Mouse (Mus musculus) embryonic facial prominence, embryonic 11.5 days (tissue): ENCODE measurements around the gene Ptrh1. TPM values are rescaled to one million over a fixed set of nuclear protein-coding genes. Genes with fewer than 3 reads are reported as not detected.

Experiments used
- ATAC-seq: fragments of 200-750 bp; cut with Nextera tagmentation; replicated peaks from 2 replicates; pipeline ENCODE4 v1.8.0; 2017; ENCODE audit warnings: low read depth; ENCODE audit not compliant: insufficient number of reproducible peaks, low FRiP score, low TSS enrichment
- DNase-seq: peaks from one replicate; pipeline ENCODE4 v3.0.0-alpha.2; 2015; ENCODE audit warnings: low spot score
- H3K27ac ChIP-seq: fragments of 300-500 bp; sonication (generic); replicated peaks from 2 replicates; pipeline ENCODE4 v1.5.1; 2014; ENCODE audit warnings: mild to moderate bottlenecking, low read depth, low read length, control low read depth
- H3K27me3 ChIP-seq: fragments of 300-500 bp; sonication (generic); 2 replicates; pipeline ENCODE4 v1.6.1; 2014; ENCODE audit warnings: mild to moderate bottlenecking, low read length, moderate library complexity, mixed read lengths; ENCODE audit not compliant: control insufficient read depth, insufficient read depth
- H3K36me3 ChIP-seq: fragments of 300-500 bp; sonication (generic); replicated peaks from 2 replicates; pipeline ENCODE4 v1.6.1; 2014; ENCODE audit warnings: low read depth, mild to moderate bottlenecking, low read length, moderate library complexity, mixed read lengths; ENCODE audit not compliant: control insufficient read depth, insufficient read depth
- H3K4me1 ChIP-seq: fragments of 300-500 bp; sonication (generic); 2 replicates; pipeline ENCODE4 v1.6.1; 2014; ENCODE audit warnings: low read length, mixed read lengths; ENCODE audit not compliant: control insufficient read depth, insufficient read depth
- H3K4me2 ChIP-seq: fragments of 300-500 bp; sonication (generic); 2 replicates; pipeline ENCODE4 v1.6.1; 2014; ENCODE audit warnings: low read depth, mild to moderate bottlenecking, control low read depth, low read length, moderate library complexity
- H3K4me3 ChIP-seq: fragments of 300-500 bp; sonication (generic); 2 replicates; pipeline ENCODE4 v1.5.1; 2014; ENCODE audit warnings: low read depth, low read length, control low read depth
- H3K9ac ChIP-seq: fragments of 300-500 bp; sonication (generic); replicated peaks from 2 replicates; pipeline ENCODE4 v1.6.1; 2014; ENCODE audit warnings: mild to moderate bottlenecking, control low read depth, low read length
- H3K9me3 ChIP-seq: fragments of 300-500 bp; sonication (generic); replicated peaks from 2 replicates; pipeline ENCODE4 v1.6.1; 2016; ENCODE audit warnings: mild to moderate bottlenecking, low read length, inconsistent platforms, mixed read lengths; ENCODE audit not compliant: control insufficient read depth
- WGBS: fragments of 180-500 bp; shearing (Covaris S2); extraction: QIAGEN DNeasy Blood & Tissue Kit; methylation state at CpG from one replicate; pipeline ENCODE4 v1.1.7; 2014; 5-methylcytosine and 5-hydroxymethylcytosine counted together
- polyA plus RNA-seq: library from polyadenylated mRNA; unstranded; fragments of >200 nt; fragmentation: Nextera tagmentation; extraction: Ambion mirVana; gene quantifications from 2 replicates; pipeline ENCODE4 v1.2.1, GENCODE M21; 2014

The Ptrh1 gene
- polyA plus RNA-seq, 1 experiment from 2014 or later, result 3.8 TPM

DNA sequence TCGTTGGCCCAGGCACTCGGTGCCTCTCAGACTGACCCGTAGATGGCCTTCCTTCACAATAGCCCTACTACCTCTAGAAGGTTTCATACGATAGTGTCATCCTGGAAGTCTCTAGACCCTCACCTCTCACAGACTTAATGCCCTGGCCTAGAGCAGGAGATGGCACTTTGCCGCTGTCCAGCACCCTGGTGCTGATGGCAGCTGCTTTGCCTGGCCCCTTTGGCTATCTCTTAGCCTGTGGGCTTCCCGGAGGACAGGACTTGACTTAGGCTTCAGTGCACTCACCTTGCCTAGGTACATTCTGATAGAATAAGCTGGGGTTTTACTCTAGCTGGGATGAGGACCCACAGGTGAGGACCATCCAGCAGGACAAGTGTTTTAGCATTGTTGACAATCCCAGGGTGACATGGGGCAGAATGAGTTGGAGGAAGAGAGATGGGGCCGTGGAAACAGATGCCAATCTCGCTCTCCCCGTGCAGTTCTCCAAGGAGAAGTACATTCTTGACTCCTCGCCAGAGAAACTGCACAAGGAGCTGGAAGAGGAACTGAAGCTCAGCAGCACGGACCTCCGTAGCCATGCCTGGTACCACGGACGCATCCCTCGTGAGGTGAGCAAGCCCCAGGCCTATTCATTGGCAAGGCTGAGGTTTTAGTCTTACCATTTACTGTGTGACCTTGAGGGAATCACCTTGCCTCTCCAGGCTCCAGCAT is 31.2 kb upstream of the Ptrh1 start:
- DNase-seq, result no peak
- 77% methylated on average over 15 of the region's 15 CpGs for WGBS

DNA sequence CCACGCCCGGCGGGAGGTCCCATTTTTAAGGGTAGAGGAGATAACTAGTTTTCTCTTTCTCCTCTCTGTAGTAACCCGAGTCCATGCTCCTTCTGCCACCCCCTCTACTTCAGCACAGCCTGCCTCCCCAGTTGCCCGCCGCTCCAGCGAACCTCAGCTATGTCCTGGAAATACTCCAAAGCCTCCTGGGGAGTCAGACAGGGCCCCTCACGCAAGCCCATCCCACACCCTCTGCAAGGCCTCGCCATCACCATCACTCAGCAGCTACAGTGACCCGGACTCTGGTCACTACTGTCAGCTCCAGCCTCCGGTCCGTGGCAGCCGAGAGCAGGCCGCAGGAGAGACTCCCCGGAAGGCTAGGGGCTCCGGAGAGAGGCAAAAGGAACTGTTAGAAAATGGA is 26.5 kb upstream of the Ptrh1 start:
- Histone ChIP-seq H3K9me3 (no peaks in the 10 kb centered on the region), H3K36me3 (peaks cover 4% of the 10 kb centered on the region; the same call in 1 of the 2 replicates), H3K4me3 (no peak overlapping the region), H3K4me2 (no peak overlapping the region), H3K27me3 (no peaks in the 10 kb centered on the region), H3K9ac (no peak overlapping the region), H3K27ac (no peak overlapping the region), H3K4me1 (peaks cover 4% of the 10 kb centered on the region; the same call in 1 of the 2 replicates)
- no peak for DNase-seq
- no peak for ATAC-seq
- 91% methylated on average over 16 of the region's 16 CpGs for WGBS

More for the DNA sequence above, 31.2 kb upstream of the Ptrh1 start:
- H3K9ac ChIP-seq, result no peak overlapping the region
- H3K27ac ChIP-seq, result no peak overlapping the region
- H3K4me1 ChIP-seq, result peaks cover 9% of the 10 kb centered on the region
- peaks cover 10% of the 10 kb centered on the region for H3K27me3 ChIP-seq
- H3K36me3 ChIP-seq, result no peaks in the 10 kb centered on the region
- no peaks in the 10 kb centered on the region for H3K9me3 ChIP-seq
- no peak overlapping the region for H3K4me3 ChIP-seq
- no peak overlapping the region for H3K4me2 ChIP-seq
- ATAC-seq, result no peak

DNA sequence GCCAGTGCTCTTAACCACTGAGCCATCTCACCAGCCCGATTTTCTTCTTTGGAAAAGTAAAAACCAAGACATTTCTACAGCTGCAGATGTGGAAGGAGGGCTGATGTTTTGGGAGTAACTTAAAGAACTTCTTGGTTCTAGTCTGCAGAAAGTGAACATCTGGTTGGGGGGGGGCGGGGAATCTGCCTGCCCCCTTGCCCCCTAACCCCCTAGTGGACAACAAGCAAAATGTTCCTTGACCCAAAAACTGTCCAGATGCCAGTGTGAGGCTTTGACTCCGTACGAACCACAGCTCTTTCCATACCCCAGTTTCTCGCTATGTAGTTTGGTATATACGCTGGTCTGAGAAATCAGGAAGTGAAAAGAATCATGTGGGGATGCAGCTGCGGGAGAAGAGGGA is 25.4 kb upstream of the Ptrh1 start:
- DNase-seq, result no peak
- Histone ChIP-seq H3K9me3 (no peaks in the 10 kb centered on the region), H3K36me3 (peaks cover 4% of the 10 kb centered on the region; the same call in 1 of the 2 replicates), H3K27ac (no peak overlapping the region), H3K9ac (no peak overlapping the region), H3K4me3 (no peak overlapping the region), H3K4me1 (peaks cover 4% of the 10 kb centered on the region; the same call in 1 of the 2 replicates), H3K27me3 (no peaks in the 10 kb centered on the region), H3K4me2 (no peak overlapping the region)
- no peak for ATAC-seq
- WGBS, result 64% methylated on average over 7 of the region's 7 CpGs

DNA sequence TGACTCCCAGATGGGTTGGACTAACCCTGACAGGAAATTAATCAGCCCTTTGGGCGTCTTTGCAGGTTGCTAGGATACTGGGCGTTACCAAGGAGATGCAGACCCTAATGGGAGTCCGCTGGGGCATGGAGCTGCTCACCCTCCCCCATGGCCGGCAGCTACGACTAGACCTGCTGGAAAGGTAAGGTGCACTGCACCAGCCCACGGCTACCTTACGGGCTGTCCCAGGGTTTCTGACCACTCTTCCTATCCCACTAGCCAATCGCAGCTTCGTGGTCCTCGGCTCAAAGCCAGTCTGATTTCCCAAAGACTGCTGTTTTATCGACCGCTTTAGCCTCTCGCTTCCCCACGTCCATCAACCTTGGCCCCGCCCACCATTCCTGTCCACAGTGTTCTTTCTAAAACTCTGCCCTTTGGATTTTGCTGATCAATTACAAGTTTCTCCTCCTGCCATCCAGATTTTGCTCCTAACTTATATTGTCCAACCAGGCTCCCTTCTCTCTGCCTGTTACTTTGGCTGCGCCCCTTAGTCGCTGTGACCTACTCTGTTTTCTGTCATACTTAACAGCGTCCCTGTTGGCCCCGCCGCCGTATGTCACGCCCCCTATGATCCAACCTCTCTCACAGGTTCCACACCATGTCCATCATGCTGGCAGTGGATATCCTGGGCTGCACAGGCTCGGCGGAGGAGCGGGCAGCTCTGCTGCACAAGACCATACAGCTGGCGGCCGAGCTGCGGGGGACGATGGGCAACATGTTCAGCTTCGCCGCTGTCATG is 24.5 kb upstream of the Ptrh1 start:
- Histone ChIP-seq H3K4me2 (peak overlapping the region; percentile 64), H3K9ac (peak overlapping the region; percentile 26), H3K27me3 (no peaks in the 10 kb centered on the region), H3K36me3 (peaks cover 4% of the 10 kb centered on the region; the same call in 1 of the 2 replicates), H3K4me1 (peaks cover 4% of the 10 kb centered on the region; the same call in 1 of the 2 replicates), H3K9me3 (no peaks in the 10 kb centered on the region), H3K4me3 (peak overlapping the region; percentile 34), H3K27ac (peak overlapping the region; percentile 35; the same call in 1 of the 2 replicates)
- ATAC-seq (peak; percentile 85), DNase-seq (peak; percentile 80)
- 3% methylated on average over 31 of the region's 31 CpGs for WGBS

DNA sequence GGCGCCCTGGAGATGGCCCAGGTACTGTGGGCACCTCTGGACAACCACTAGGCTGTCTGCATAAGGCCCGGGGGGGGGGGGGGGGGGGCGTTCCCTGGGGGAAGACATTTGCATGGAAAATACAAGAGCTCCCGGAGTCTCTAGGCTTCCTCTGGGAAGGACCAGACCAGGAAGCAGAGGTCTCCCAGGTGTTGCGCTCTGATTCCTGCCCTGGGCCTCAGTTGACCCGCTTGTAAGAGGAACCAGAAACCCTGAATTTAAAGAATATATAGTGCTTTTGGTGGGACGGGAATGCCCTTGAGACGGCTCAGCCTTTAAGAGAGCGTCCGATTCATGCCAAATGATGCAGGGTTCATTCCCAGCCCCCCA is 23.9 kb upstream of the Ptrh1 start:
- peaks cover 4% of the 10 kb centered on the region; the same call in 1 of the 2 replicates for H3K36me3 ChIP-seq
- no peaks in the 10 kb centered on the region for H3K27me3 ChIP-seq
- H3K9me3 ChIP-seq, result no peaks in the 10 kb centered on the region
- H3K4me2 ChIP-seq, result peak overlapping the region; percentile 64
- H3K4me3 ChIP-seq, result peak overlapping the region; percentile 34
- peak overlapping the region; percentile 26 for H3K9ac ChIP-seq
- ATAC-seq, result no peak
- peak overlapping the region; percentile 35; the same call in 1 of the 2 replicates for H3K27ac ChIP-seq
- 18% methylated on average over 9 of the region's 10 CpGs for WGBS
- H3K4me1 ChIP-seq, result peaks cover 4% of the 10 kb centered on the region; the same call in 1 of the 2 replicates
- no peak for DNase-seq

DNA sequence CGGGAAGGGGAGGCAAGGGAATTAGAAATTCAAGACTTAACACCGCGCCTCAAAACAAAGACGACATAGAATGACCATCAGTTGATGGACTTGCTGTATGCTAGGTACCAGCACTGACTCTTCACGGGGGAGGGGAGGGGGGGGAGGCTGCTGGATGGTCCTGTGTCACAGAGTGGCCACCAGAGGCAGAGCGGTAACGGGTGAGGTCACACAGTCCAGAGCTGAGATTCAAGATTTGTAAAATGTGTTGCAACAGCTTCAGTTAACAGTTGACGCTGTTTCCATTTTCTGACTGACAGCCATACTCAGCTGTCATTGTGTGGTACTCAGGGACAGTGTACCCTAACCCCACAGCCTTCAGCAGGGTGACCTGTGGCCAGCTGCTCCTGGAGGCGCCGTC is 23.4 kb upstream of the Ptrh1 start:
- 69% methylated on average over 10 of the region's 10 CpGs for WGBS
- H3K4me2 ChIP-seq, result no peak overlapping the region
- peaks cover 4% of the 10 kb centered on the region; the same call in 1 of the 2 replicates for H3K36me3 ChIP-seq
- peaks cover 4% of the 10 kb centered on the region; the same call in 1 of the 2 replicates for H3K4me1 ChIP-seq
- no peaks in the 10 kb centered on the region for H3K27me3 ChIP-seq
- H3K9me3 ChIP-seq, result no peaks in the 10 kb centered on the region
- H3K4me3 ChIP-seq, result no peak overlapping the region
- DNase-seq (no peak), ATAC-seq (no peak)
- H3K9ac ChIP-seq, result no peak overlapping the region
- no peak overlapping the region for H3K27ac ChIP-seq

DNA sequence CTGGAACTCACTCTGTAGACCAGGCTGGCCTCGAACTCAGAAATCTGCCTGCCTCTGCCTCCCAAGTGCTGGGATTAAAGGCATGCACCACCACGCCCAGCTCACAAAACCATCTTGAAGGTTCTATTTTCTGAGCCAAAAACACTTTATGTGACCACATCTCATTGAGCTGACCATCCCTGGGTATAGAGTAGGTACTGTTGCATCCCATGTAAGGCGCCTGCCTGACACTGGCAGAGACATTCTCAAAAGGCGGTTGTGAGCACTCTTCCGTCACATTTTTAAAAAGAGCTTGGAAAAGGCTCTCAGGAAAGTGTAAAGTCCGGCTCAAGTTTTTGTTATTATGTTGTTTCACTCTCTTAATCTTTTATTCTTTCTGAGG is 18.9 kb upstream of the Ptrh1 start:
- ATAC-seq (no peak), DNase-seq (no peak)
- 23% methylated on average over 5 of the region's 6 CpGs for WGBS
- Histone ChIP-seq H3K4me1 (no peaks in the 10 kb centered on the region; the same call in 1 of the 2 replicates), H3K27ac (no peak overlapping the region), H3K4me2 (no peak overlapping the region), H3K36me3 (peaks cover 6% of the 10 kb centered on the region), H3K9me3 (no peaks in the 10 kb centered on the region), H3K27me3 (no peaks in the 10 kb centered on the region), H3K4me3 (no peak overlapping the region; the same call in 1 of the 2 replicates), H3K9ac (no peak overlapping the region)
